Mouse (Mus musculus): Measurements from ENCODE around the gene Rassf6. TPM values are rescaled to one million over a fixed set of nuclear protein-coding genes. Genes with fewer than 3 reads are reported as not detected.
A peak's percentile ranks its signal among the peaks of the same experiment; 100 is the strongest.

Rassf6 gene
- polyA plus RNA-seq, 1 experiment from 2014 or later: 10.3 TPM

- no peaks in the 10 kb centered on the region for H3K9me3 ChIP-seq (replicated peaks; ENCODE audit: control insufficient read depth, low read length)
- H3K27ac ChIP-seq (ENCODE audit: low read length): no peak overlapping the region
- 80% methylated on average over 7 of the region's 7 CpGs for WGBS
- no peak overlapping the region for H3K9ac ChIP-seq (ENCODE audit: low read length)
- no peak overlapping the region for H3K4me3 ChIP-seq (replicated peaks; ENCODE audit: low read length)
- H3K4me1 ChIP-seq (ENCODE audit: control insufficient read depth, insufficient read depth, low read length): no peaks in the 10 kb centered on the region
- no peak for ATAC-seq (ENCODE audit: insufficient read depth, low FRiP score)
- H3K27me3 ChIP-seq (ENCODE audit: control insufficient read depth, insufficient read depth, low read length): no peaks in the 10 kb centered on the region
- no peak overlapping the region for H3K4me2 ChIP-seq (ENCODE audit: low read depth, low read length)
- H3K36me3 ChIP-seq (ENCODE audit: control insufficient read depth, insufficient read depth, low read length): no peaks in the 10 kb centered on the region
These were observed 5.6 kb downstream of the Rassf6 start for GRCm38 (mm10) chr5:90634885-90635284.

- H3K4me1 ChIP-seq (ENCODE audit: control insufficient read depth, insufficient read depth, low read length): no peaks in the 10 kb centered on the region
- H3K4me3 ChIP-seq (replicated peaks; ENCODE audit: low read length): no peak overlapping the region
- ATAC-seq (ENCODE audit: insufficient read depth, low FRiP score): no peak
- no peak overlapping the region for H3K4me2 ChIP-seq (ENCODE audit: low read depth, low read length)
- H3K27me3 ChIP-seq (ENCODE audit: control insufficient read depth, insufficient read depth, low read length): no peaks in the 10 kb centered on the region
- no peak overlapping the region for H3K27ac ChIP-seq (ENCODE audit: low read length)
- H3K9ac ChIP-seq (ENCODE audit: low read length): no peak overlapping the region
- no peaks in the 10 kb centered on the region for H3K36me3 ChIP-seq (ENCODE audit: control insufficient read depth, insufficient read depth, low read length)
- H3K9me3 ChIP-seq (replicated peaks; ENCODE audit: control insufficient read depth, low read length): no peaks in the 10 kb centered on the region
- WGBS: 61% methylated on average over 1 of the region's 1 CpGs
These were observed 11.9 kb downstream of the Rassf6 start for GRCm38 (mm10) chr5:90628530-90628929.

- Histone ChIP-seq H3K36me3 (ENCODE audit: control insufficient read depth, insufficient read depth, low read length) (no peaks in the 10 kb centered on the region), H3K9ac (ENCODE audit: low read length) (no peak overlapping the region), H3K4me2 (ENCODE audit: low read depth, low read length) (no peak overlapping the region), H3K27ac (ENCODE audit: low read length) (no peak overlapping the region), H3K27me3 (ENCODE audit: control insufficient read depth, insufficient read depth, low read length) (no peaks in the 10 kb centered on the region), H3K9me3 (replicated peaks; ENCODE audit: control insufficient read depth, low read length) (no peaks in the 10 kb centered on the region), H3K4me3 (replicated peaks; ENCODE audit: low read length) (no peak overlapping the region), H3K4me1 (ENCODE audit: control insufficient read depth, insufficient read depth, low read length) (no peaks in the 10 kb centered on the region)
- 84% methylated on average over 3 of the region's 3 CpGs for WGBS
- ATAC-seq (ENCODE audit: insufficient read depth, low FRiP score): no peak
These were observed 12.4 kb downstream of the Rassf6 start for GRCm38 (mm10) chr5:90628011-90628410.

GRCm38 (mm10) chr5:90627423-90627822 is 13.0 kb downstream of the Rassf6 start:
- 86% methylated on average over 4 of the region's 4 CpGs for WGBS

GRCm38 (mm10) chr5:90624708-90625425 is 15.6 kb downstream of the Rassf6 start:
- H3K4me2 ChIP-seq (ENCODE audit: low read depth, low read length): no peak overlapping the region
- no peak overlapping the region for H3K4me3 ChIP-seq (replicated peaks; ENCODE audit: low read length)
- 72% methylated on average over 18 of the region's 18 CpGs for WGBS
- no peak overlapping the region for H3K9ac ChIP-seq (ENCODE audit: low read length)
- ATAC-seq (ENCODE audit: insufficient read depth, low FRiP score): no peak
- no peaks in the 10 kb centered on the region for H3K36me3 ChIP-seq (ENCODE audit: control insufficient read depth, insufficient read depth, low read length)
- no peaks in the 10 kb centered on the region for H3K4me1 ChIP-seq (ENCODE audit: control insufficient read depth, insufficient read depth, low read length)
- H3K27ac ChIP-seq (ENCODE audit: low read length): no peak overlapping the region
- H3K9me3 ChIP-seq (replicated peaks; ENCODE audit: control insufficient read depth, low read length): no peaks in the 10 kb centered on the region
- H3K27me3 ChIP-seq (ENCODE audit: control insufficient read depth, insufficient read depth, low read length): no peaks in the 10 kb centered on the region

More at GRCm38 (mm10) chr5:90627423-90627822, 13.0 kb downstream of the Rassf6 start:
- Histone ChIP-seq H3K27me3 (ENCODE audit: control insufficient read depth, insufficient read depth, low read length) (no peaks in the 10 kb centered on the region), H3K4me3 (replicated peaks; ENCODE audit: low read length) (no peak overlapping the region), H3K27ac (ENCODE audit: low read length) (no peak overlapping the region), H3K4me2 (ENCODE audit: low read depth, low read length) (no peak overlapping the region), H3K9ac (ENCODE audit: low read length) (no peak overlapping the region), H3K4me1 (ENCODE audit: control insufficient read depth, insufficient read depth, low read length) (no peaks in the 10 kb centered on the region), H3K36me3 (ENCODE audit: control insufficient read depth, insufficient read depth, low read length) (no peaks in the 10 kb centered on the region), H3K9me3 (replicated peaks; ENCODE audit: control insufficient read depth, low read length) (no peaks in the 10 kb centered on the region)
- ATAC-seq (ENCODE audit: insufficient read depth, low FRiP score): no peak

- Histone ChIP-seq H3K36me3 (ENCODE audit: control insufficient read depth, insufficient read depth, low read length) (no peaks in the 10 kb centered on the region), H3K4me1 (ENCODE audit: control insufficient read depth, insufficient read depth, low read length) (no peaks in the 10 kb centered on the region), H3K27me3 (ENCODE audit: control insufficient read depth, insufficient read depth, low read length) (no peaks in the 10 kb centered on the region), H3K9ac (ENCODE audit: low read length) (no peak overlapping the region), H3K9me3 (replicated peaks; ENCODE audit: control insufficient read depth, low read length) (no peaks in the 10 kb centered on the region), H3K4me2 (ENCODE audit: low read depth, low read length) (no peak overlapping the region), H3K27ac (ENCODE audit: low read length) (no peak overlapping the region), H3K4me3 (replicated peaks; ENCODE audit: low read length) (no peak overlapping the region)
- no peak for ATAC-seq (ENCODE audit: insufficient read depth, low FRiP score)
- WGBS: 84% methylated on average over 2 of the region's 2 CpGs
These were observed 17.2 kb downstream of the Rassf6 start for GRCm38 (mm10) chr5:90623209-90623608.

GRCm38 (mm10) chr5:90621726-90622125 is 18.7 kb downstream of the Rassf6 start:
- Histone ChIP-seq H3K4me1 (ENCODE audit: control insufficient read depth, insufficient read depth, low read length) (no peaks in the 10 kb centered on the region), H3K36me3 (ENCODE audit: control insufficient read depth, insufficient read depth, low read length) (no peaks in the 10 kb centered on the region), H3K27ac (ENCODE audit: low read length) (no peak overlapping the region), H3K4me3 (replicated peaks; ENCODE audit: low read length) (no peak overlapping the region), H3K9me3 (replicated peaks; ENCODE audit: control insufficient read depth, low read length) (no peaks in the 10 kb centered on the region), H3K9ac (ENCODE audit: low read length) (no peak overlapping the region), H3K4me2 (ENCODE audit: low read depth, low read length) (no peak overlapping the region), H3K27me3 (ENCODE audit: control insufficient read depth, insufficient read depth, low read length) (no peaks in the 10 kb centered on the region)
- WGBS: 86% methylated on average over 6 of the region's 6 CpGs
- ATAC-seq (ENCODE audit: insufficient read depth, low FRiP score): peak; percentile 72; the same call in 1 of the 2 replicates

- H3K4me1 ChIP-seq (ENCODE audit: control insufficient read depth, insufficient read depth, low read length): no peaks in the 10 kb centered on the region
- no peak for ATAC-seq (ENCODE audit: insufficient read depth, low FRiP score)
- H3K27me3 ChIP-seq (ENCODE audit: control insufficient read depth, insufficient read depth, low read length): no peaks in the 10 kb centered on the region
- H3K4me2 ChIP-seq (ENCODE audit: low read depth, low read length): no peak overlapping the region
- H3K9ac ChIP-seq (ENCODE audit: low read length): no peak overlapping the region
- no peaks in the 10 kb centered on the region for H3K36me3 ChIP-seq (ENCODE audit: control insufficient read depth, insufficient read depth, low read length)
- WGBS: 91% methylated on average over 2 of the region's 2 CpGs
- no peak overlapping the region for H3K4me3 ChIP-seq (replicated peaks; ENCODE audit: low read length)
- H3K27ac ChIP-seq (ENCODE audit: low read length): no peak overlapping the region
- H3K9me3 ChIP-seq (replicated peaks; ENCODE audit: control insufficient read depth, low read length): no peaks in the 10 kb centered on the region
These were observed 19.1 kb downstream of the Rassf6 start for GRCm38 (mm10) chr5:90621316-90621715.

- no peak overlapping the region for H3K9ac ChIP-seq (ENCODE audit: low read length)
- no peak overlapping the region for H3K4me3 ChIP-seq (replicated peaks; ENCODE audit: low read length)
- no peaks in the 10 kb centered on the region for H3K4me1 ChIP-seq (ENCODE audit: control insufficient read depth, insufficient read depth, low read length)
- H3K27me3 ChIP-seq (ENCODE audit: control insufficient read depth, insufficient read depth, low read length): no peaks in the 10 kb centered on the region
- H3K9me3 ChIP-seq (replicated peaks; ENCODE audit: control insufficient read depth, low read length): no peaks in the 10 kb centered on the region
- H3K36me3 ChIP-seq (ENCODE audit: control insufficient read depth, insufficient read depth, low read length): no peaks in the 10 kb centered on the region
- no peak overlapping the region for H3K4me2 ChIP-seq (ENCODE audit: low read depth, low read length)
- no peak for ATAC-seq (ENCODE audit: insufficient read depth, low FRiP score)
- no peak overlapping the region for H3K27ac ChIP-seq (ENCODE audit: low read length)
- whole genome bisulfite sequencing: 84% methylated on average over 3 of the region's 3 CpGs
These were observed 22.6 kb downstream of the Rassf6 start for GRCm38 (mm10) chr5:90617859-90618258.

Measured in stomach, embryonic 16.5 days (tissue).